Mouse (Mus musculus) intestine, embryonic 14.5 days (tissue): ENCODE results near the gene Mphosph9. TPM values are rescaled to one million over a fixed set of nuclear protein-coding genes. Genes with fewer than 3 reads are reported as not detected.
"Not testable (repeated sequence)": the region's sequence is repeated elsewhere in the genome, so short reads cannot be mapped to it uniquely, and the experiment has no call there.

Source experiments
- ATAC-seq: fragments of 200-750 bp; cut with Nextera tagmentation; replicated peaks from 2 replicates; pipeline ENCODE4 v1.8.0; 2017; ENCODE audit warnings: low read depth, moderate number of reproducible peaks, moderate TSS enrichment, moderate library complexity; ENCODE audit not compliant: low FRiP score, low TSS enrichment
- DNase-seq: peaks from one replicate; pipeline ENCODE4 v3.0.0-alpha.2; 2018; ENCODE audit warnings: low spot score
- H3K27ac ChIP-seq: fragments of 300-500 bp; sonication (generic); 2 replicates; pipeline ENCODE4 v1.5.1; 2014; ENCODE audit warnings: low read depth, mild to moderate bottlenecking, control low read depth
- H3K27me3 ChIP-seq: fragments of 300-500 bp; sonication (generic); replicated peaks from 2 replicates; pipeline ENCODE4 v1.6.1; 2014; ENCODE audit warnings: low read length, control low read depth; ENCODE audit not compliant: control insufficient read depth, insufficient read depth
- H3K36me3 ChIP-seq: fragments of 300-500 bp; sonication (generic); 2 replicates; pipeline ENCODE4 v1.6.1; 2014; ENCODE audit warnings: low read length, control low read depth; ENCODE audit not compliant: control insufficient read depth, insufficient read depth
- H3K4me1 ChIP-seq: fragments of 300-500 bp; sonication (generic); replicated peaks from 2 replicates; pipeline ENCODE4 v1.6.1; 2014; ENCODE audit warnings: low read length, control low read depth, mixed read lengths; ENCODE audit not compliant: control insufficient read depth, insufficient read depth
- H3K4me2 ChIP-seq: fragments of 300-500 bp; sonication (generic); 2 replicates; pipeline ENCODE4 v1.6.1; 2014; ENCODE audit warnings: low read length
- H3K4me3 ChIP-seq: fragments of 300-500 bp; sonication (generic); 2 replicates; pipeline ENCODE4 v1.5.1; 2014; ENCODE audit warnings: low read depth, low read length, control low read depth, mixed read lengths
- H3K9ac ChIP-seq: fragments of 300-500 bp; sonication (generic); 2 replicates; pipeline ENCODE4 v1.6.1; 2014; ENCODE audit warnings: mild to moderate bottlenecking, low read length
- H3K9me3 ChIP-seq: fragments of 300-500 bp; sonication (generic); 2 replicates; pipeline ENCODE4 v1.6.1; 2016; ENCODE audit warnings: low read length, control low read depth; ENCODE audit not compliant: control insufficient read depth
- WGBS: fragments of 180-500 bp; shearing (Covaris S2); extraction: QIAGEN DNeasy Blood & Tissue Kit; methylation state at CpG from one replicate; pipeline ENCODE4 v1.1.7; 2014; 5-methylcytosine and 5-hydroxymethylcytosine counted together
- polyA plus RNA-seq: library from polyadenylated mRNA; unstranded; fragments of >200 nt; fragmentation: Nextera tagmentation; extraction: Ambion mirVana; gene quantifications from 2 replicates; pipeline ENCODE4 v1.2.1, GENCODE M21; 2014

Gene Mphosph9
- polyA plus RNA-seq, 1 experiment from 2014 or later = 13.6 TPM

GRCm38 (mm10) chr5:124334392-124334791, 6.6 kb upstream of the Mphosph9 start:
- Histone ChIP-seq H3K27ac (peak overlapping the region; percentile 14; the same call in 1 of the 2 replicates), H3K27me3 (no peaks in the 10 kb centered on the region), H3K4me1 (peaks cover 8% of the 10 kb centered on the region), H3K4me3 (no peak overlapping the region), H3K9me3 (no peaks in the 10 kb centered on the region), H3K4me2 (no peak overlapping the region), H3K9ac (no peak overlapping the region), H3K36me3 (no peaks in the 10 kb centered on the region)
- no peak for ATAC-seq
- DNase-seq = no peak
- WGBS = 51% methylated on average over 6 of the region's 6 CpGs

GRCm38 (mm10) chr5:124330086-124330485, 2.3 kb upstream of the Mphosph9 start:
- no peaks in the 10 kb centered on the region for H3K27me3 ChIP-seq
- no peak overlapping the region for H3K4me2 ChIP-seq
- no peaks in the 10 kb centered on the region for H3K36me3 ChIP-seq
- no peaks in the 10 kb centered on the region for H3K9me3 ChIP-seq
- H3K4me3 ChIP-seq = no peak overlapping the region
- H3K27ac ChIP-seq = no peak overlapping the region
- WGBS = 90% methylated on average over 6 of the region's 6 CpGs
- H3K9ac ChIP-seq = no peak overlapping the region
- ATAC-seq = no peak
- DNase-seq = no peak
- H3K4me1 ChIP-seq = peaks cover 14% of the 10 kb centered on the region

- DNase-seq (peak; percentile 63), ATAC-seq (no peak)
- H3K9me3 ChIP-seq = no peaks in the 10 kb centered on the region
- peaks cover 11% of the 10 kb centered on the region; the same call in 1 of the 2 replicates for H3K36me3 ChIP-seq
- peak overlapping the region; percentile 67 for H3K4me3 ChIP-seq
- H3K9ac ChIP-seq = peak overlapping the region; percentile 57
- H3K4me1 ChIP-seq = peaks cover 11% of the 10 kb centered on the region
- WGBS = 4% methylated on average over 8 of the region's 8 CpGs
- no peaks in the 10 kb centered on the region for H3K27me3 ChIP-seq
- H3K4me2 ChIP-seq = peak overlapping the region; percentile 78
- no peak overlapping the region for H3K27ac ChIP-seq
Observed at GRCm38 (mm10) chr5:124326829-124327228, 943 bp downstream of the Mphosph9 start.

- H3K36me3 ChIP-seq = peaks cover 42% of the 10 kb centered on the region
- ATAC-seq = no peak
Observed at GRCm38 (mm10) chr5:124317648-124318047, 10.1 kb downstream of the Mphosph9 start.

GRCm38 (mm10) chr5:124315941-124316340, 11.8 kb downstream of the Mphosph9 start:
- ATAC-seq = no peak

More at GRCm38 (mm10) chr5:124317648-124318047, 10.1 kb downstream of the Mphosph9 start:
- Histone ChIP-seq H3K4me2 (no peak overlapping the region), H3K4me3 (no peak overlapping the region), H3K27me3 (no peaks in the 10 kb centered on the region), H3K9me3 (no peaks in the 10 kb centered on the region; the same call in 1 of the 2 replicates), H3K9ac (no peak overlapping the region), H3K4me1 (no peaks in the 10 kb centered on the region), H3K27ac (no peak overlapping the region)
- WGBS = 80% methylated on average over 7 of the region's 7 CpGs
- no peak for DNase-seq

GRCm38 (mm10) chr5:124315498-124315897, 12.3 kb downstream of the Mphosph9 start:
- H3K4me1 ChIP-seq = no peaks in the 10 kb centered on the region
- no peak overlapping the region for H3K27ac ChIP-seq
- H3K27me3 ChIP-seq = no peaks in the 10 kb centered on the region
- peaks cover 62% of the 10 kb centered on the region for H3K36me3 ChIP-seq
- H3K4me2 ChIP-seq = no peak overlapping the region
- H3K9ac ChIP-seq = no peak overlapping the region
- DNase-seq = no peak
- no peak for ATAC-seq
- 90% methylated on average over 9 of the region's 9 CpGs for WGBS
- peaks cover 6% of the 10 kb centered on the region for H3K9me3 ChIP-seq
- H3K4me3 ChIP-seq = no peak overlapping the region

More at GRCm38 (mm10) chr5:124315941-124316340, 11.8 kb downstream of the Mphosph9 start:
- Histone ChIP-seq H3K27me3 (no peaks in the 10 kb centered on the region), H3K36me3 (peaks cover 57% of the 10 kb centered on the region), H3K9me3 (peaks cover 6% of the 10 kb centered on the region), H3K4me3 (no peak overlapping the region), H3K9ac (no peak overlapping the region), H3K4me1 (no peaks in the 10 kb centered on the region), H3K4me2 (no peak overlapping the region), H3K27ac (no peak overlapping the region)
- DNase-seq = no peak
- WGBS = 92% methylated on average over 11 of the region's 11 CpGs

- no peak overlapping the region for H3K9ac ChIP-seq
- no peak overlapping the region for H3K27ac ChIP-seq
- no peaks in the 10 kb centered on the region for H3K27me3 ChIP-seq
- ATAC-seq (no peak), DNase-seq (no peak)
- peaks cover 6% of the 10 kb centered on the region for H3K9me3 ChIP-seq
- H3K4me3 ChIP-seq = no peak overlapping the region
- peaks cover 72% of the 10 kb centered on the region for H3K36me3 ChIP-seq
- H3K4me2 ChIP-seq = no peak overlapping the region
- WGBS = 96% methylated on average over 10 of the region's 11 CpGs
- no peaks in the 10 kb centered on the region for H3K4me1 ChIP-seq
Observed at GRCm38 (mm10) chr5:124310091-124310490, 17.7 kb downstream of the Mphosph9 start.

GRCm38 (mm10) chr5:124309155-124309554, 18.6 kb downstream of the Mphosph9 start:
- no peak overlapping the region for H3K4me3 ChIP-seq
- peaks cover 62% of the 10 kb centered on the region for H3K36me3 ChIP-seq
- no peaks in the 10 kb centered on the region for H3K4me1 ChIP-seq
- H3K4me2 ChIP-seq = no peak overlapping the region
- DNase-seq (no peak), ATAC-seq (no peak)
- 91% methylated on average over 10 of the region's 10 CpGs for WGBS
- no peaks in the 10 kb centered on the region for H3K27me3 ChIP-seq
- H3K9ac ChIP-seq = no peak overlapping the region
- peaks cover 6% of the 10 kb centered on the region for H3K9me3 ChIP-seq
- H3K27ac ChIP-seq = no peak overlapping the region

- not testable (repeated sequence) for H3K27me3 ChIP-seq, ATAC-seq, H3K4me1 ChIP-seq, H3K27ac ChIP-seq, H3K9me3 ChIP-seq, H3K9ac ChIP-seq, H3K4me2 ChIP-seq, H3K4me3 ChIP-seq, DNase-seq
- H3K36me3 ChIP-seq = peaks cover 51% of the 10 kb centered on the region
- 96% methylated on average over 6 of the region's 6 CpGs for WGBS
Observed at GRCm38 (mm10) chr5:124302853-124303252, 24.9 kb downstream of the Mphosph9 start.
